Mouse (Mus musculus) ES-Bruce4 (cell line): ENCODE data around the gene Spata1. TPM values are rescaled to one million over a fixed set of nuclear protein-coding genes. Genes with fewer than 3 reads are reported as not detected.

Experiments used
- H3K27ac ChIP-seq: 2 replicates; pipeline ENCODE4 v1.5.1; 2012; ENCODE audit warnings: low read length, inconsistent platforms; ENCODE audit not compliant: insufficient read depth
- H3K27me3 ChIP-seq: 2 replicates; pipeline ENCODE4 v1.6.1; 2012; ENCODE audit warnings: mild to moderate bottlenecking, low read length, inconsistent platforms; ENCODE audit not compliant: control insufficient read depth, poor library complexity, insufficient read depth, severe bottlenecking
- H3K36me3 ChIP-seq: 2 replicates; pipeline ENCODE4 v1.6.1; 2012; ENCODE audit warnings: inconsistent platforms, mild to moderate bottlenecking, low read length, moderate library complexity; ENCODE audit not compliant: control insufficient read depth, poor library complexity, insufficient read depth, severe bottlenecking
- H3K4me1 ChIP-seq: one replicate; pipeline ENCODE4 v1.8.1; 2011; ENCODE audit warnings: low read length; ENCODE audit not compliant: control insufficient read depth, insufficient read depth
- H3K4me3 ChIP-seq: 2 replicates; pipeline ENCODE4 v1.5.1; 2011; ENCODE audit warnings: low read depth, mild to moderate bottlenecking, low read length
- H3K9ac ChIP-seq: 2 replicates; pipeline ENCODE4 v1.6.1; 2012; ENCODE audit warnings: low read depth, mild to moderate bottlenecking, inconsistent platforms; ENCODE audit not compliant: poor library complexity, severe bottlenecking
- H3K9me3 ChIP-seq: replicated peaks from 2 replicates; pipeline ENCODE4 v1.6.1; 2012; ENCODE audit warnings: mild to moderate bottlenecking, low read length, inconsistent platforms; ENCODE audit not compliant: control insufficient read depth, poor library complexity, insufficient read depth, severe bottlenecking
- CTCF ChIP-seq: IDR thresholded peaks from one replicate; pipeline ENCODE4 v1.8.1; 2011; ENCODE audit warnings: low read depth, low read length
- EP300 ChIP-seq: IDR thresholded peaks from 2 replicates; pipeline ENCODE4 v1.6.1; 2011; ENCODE audit warnings: low read depth, low read length; ENCODE audit not compliant: insufficient read depth
- POLR2A ChIP-seq: IDR thresholded peaks from one replicate; pipeline ENCODE4 v1.8.1; 2011; ENCODE audit warnings: low read length; ENCODE audit not compliant: insufficient read depth
- polyA plus RNA-seq: library from polyadenylated mRNA; stranded (reverse); fragments of >200 nt; gene quantifications from 2 replicates; pipeline ENCODE4 v1.2.4, GENCODE M21; 2011; ENCODE audit warnings: low read depth; ENCODE audit not compliant: missing spikeins, insufficient read depth, insufficient read length

The Spata1 gene
- polyA plus RNA-seq, 1 experiment, result 7.5 TPM

GRCm38 (mm10) chr3:146500003-146500809 is 653 bp upstream of the Spata1 start:
- Histone ChIP-seq H3K27me3 (no peaks in the 10 kb centered on the region), H3K9ac (peak overlapping the region; percentile 89), H3K9me3 (no peaks in the 10 kb centered on the region), H3K36me3 (peaks cover 15% of the 10 kb centered on the region), H3K4me3 (peak overlapping the region; percentile 78), H3K4me1 (no peaks in the 10 kb centered on the region), H3K27ac (peak overlapping the region; percentile 82)
- TF ChIP-seq EP300, result no peak
- no peak for TF ChIP-seq POLR2A
- no peak for TF ChIP-seq CTCF

GRCm38 (mm10) chr3:146498989-146499388 is 564 bp downstream of the Spata1 start:
- peak overlapping the region; percentile 89 for H3K9ac ChIP-seq
- H3K9me3 ChIP-seq, result no peaks in the 10 kb centered on the region
- H3K27ac ChIP-seq, result no peak overlapping the region
- H3K36me3 ChIP-seq, result peaks cover 7% of the 10 kb centered on the region
- H3K4me3 ChIP-seq, result peak overlapping the region; percentile 89
- H3K4me1 ChIP-seq, result no peaks in the 10 kb centered on the region
- H3K27me3 ChIP-seq, result no peaks in the 10 kb centered on the region
- TF ChIP-seq CTCF, result no peak
- no peak for TF ChIP-seq EP300
- no peak for TF ChIP-seq POLR2A

- H3K4me1 ChIP-seq, result no peaks in the 10 kb centered on the region
- H3K27ac ChIP-seq, result no peak overlapping the region
- no peaks in the 10 kb centered on the region for H3K9me3 ChIP-seq
- no peaks in the 10 kb centered on the region for H3K27me3 ChIP-seq
- no peak overlapping the region for H3K4me3 ChIP-seq
- no peak for TF ChIP-seq POLR2A
- no peak for TF ChIP-seq CTCF
- no peak for TF ChIP-seq EP300
- H3K36me3 ChIP-seq, result no peaks in the 10 kb centered on the region
- no peak overlapping the region for H3K9ac ChIP-seq
Observed at GRCm38 (mm10) chr3:146494941-146495340, 4.6 kb downstream of the Spata1 start.

DNA sequence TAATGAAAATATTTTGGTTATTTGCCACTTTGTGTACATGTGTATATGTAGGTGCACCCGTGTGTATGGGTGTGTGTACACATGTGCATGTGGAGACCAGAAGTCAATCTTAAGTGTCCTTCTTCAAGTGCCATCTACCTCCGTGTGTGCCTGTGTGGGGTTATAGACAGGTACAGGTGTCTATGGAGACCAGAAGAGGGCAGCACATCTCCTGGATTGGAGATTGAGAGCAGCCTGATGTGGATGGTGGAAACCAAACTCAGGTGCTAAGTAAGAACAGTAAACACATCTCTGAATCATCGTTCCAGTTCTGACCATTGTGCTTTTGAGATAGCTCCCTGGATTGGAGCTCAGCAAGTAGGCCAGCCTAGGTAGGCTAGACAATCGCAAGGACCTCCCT is 13.1 kb downstream of the Spata1 start:
- H3K4me1 ChIP-seq, result no peaks in the 10 kb centered on the region
- H3K9me3 ChIP-seq, result no peaks in the 10 kb centered on the region
- H3K36me3 ChIP-seq, result no peaks in the 10 kb centered on the region
- H3K9ac ChIP-seq, result no peak overlapping the region
- no peak overlapping the region for H3K27ac ChIP-seq
- H3K27me3 ChIP-seq, result no peaks in the 10 kb centered on the region
- no peak overlapping the region for H3K4me3 ChIP-seq
- TF ChIP-seq EP300, result no peak
- no peak for TF ChIP-seq POLR2A
- peak; percentile 41 for TF ChIP-seq CTCF

- no peaks in the 10 kb centered on the region for H3K9me3 ChIP-seq
- no peak overlapping the region for H3K4me3 ChIP-seq
- TF ChIP-seq EP300 (no peak), CTCF (no peak), POLR2A (no peak)
- H3K27me3 ChIP-seq, result no peaks in the 10 kb centered on the region
- no peak overlapping the region for H3K9ac ChIP-seq
- no peaks in the 10 kb centered on the region for H3K36me3 ChIP-seq
- H3K4me1 ChIP-seq, result no peaks in the 10 kb centered on the region
- H3K27ac ChIP-seq, result no peak overlapping the region
Observed at GRCm38 (mm10) chr3:146482044-146482443, 17.5 kb downstream of the Spata1 start.

DNA sequence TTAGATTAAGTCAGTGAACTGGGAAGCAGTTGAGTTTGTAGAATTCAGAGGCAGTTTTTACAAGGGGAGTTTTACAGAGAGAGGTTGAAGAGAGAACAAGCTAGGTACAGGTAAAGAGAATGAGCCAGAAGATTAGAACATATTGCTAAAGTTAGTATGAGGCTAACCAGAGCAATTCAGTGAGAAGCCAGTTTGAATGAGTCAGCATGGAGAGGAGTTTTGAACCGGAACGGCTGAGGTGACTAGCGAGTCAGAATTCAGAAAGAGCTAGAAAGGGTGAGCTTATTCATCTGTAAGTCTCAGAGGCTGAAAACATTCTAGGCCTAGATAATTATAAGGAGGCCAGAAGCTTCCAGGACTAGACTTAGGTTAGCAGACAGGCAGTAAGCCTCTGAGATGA is 25.1 kb downstream of the Spata1 start:
- no peaks in the 10 kb centered on the region for H3K27me3 ChIP-seq
- no peak overlapping the region for H3K4me3 ChIP-seq
- H3K9ac ChIP-seq, result no peak overlapping the region
- H3K27ac ChIP-seq, result no peak overlapping the region
- no peaks in the 10 kb centered on the region for H3K4me1 ChIP-seq
- TF ChIP-seq EP300 (no peak), CTCF (no peak), POLR2A (no peak)
- no peaks in the 10 kb centered on the region for H3K9me3 ChIP-seq
- no peaks in the 10 kb centered on the region for H3K36me3 ChIP-seq
